Mouse (Mus musculus): ENCODE measurements around the gene Apol7e. TPM values are rescaled to one million over a fixed set of nuclear protein-coding genes. Genes with fewer than 3 reads are reported as not detected.
"Not testable (repeated sequence)": the region's sequence is repeated elsewhere in the genome, so short reads cannot be mapped to it uniquely, and the experiment has no call there.

Gene Apol7e
- polyA plus RNA-seq, 1 experiment from 2014 or later: 0.04 TPM

GRCm38 (mm10) chr15:77724208-77724911 is 25.7 kb downstream of the Apol7e start:
- TF ChIP-seq CTCF (IDR thresholded peaks at IDR 0.05): peak; percentile 11
- H3K27me3 ChIP-seq; CTCF ChIA-PET; DNase-seq (ENCODE audit: low read depth, low spot score); in situ Hi-C loops (cut with MboI; ENCODE audit: low pct_unique_long_range_greater_than_20kb); POLR2A ChIA-PET; ATAC-seq: not testable (repeated sequence)

GRCm38 (mm10) chr15:77725393-77726020 is 26.9 kb downstream of the Apol7e start:
- H3K27me3 ChIP-seq; DNase-seq (ENCODE audit: low read depth, low spot score); ATAC-seq; CTCF ChIA-PET; in situ Hi-C loops (cut with MboI; ENCODE audit: low pct_unique_long_range_greater_than_20kb); POLR2A ChIA-PET: not testable (repeated sequence)

GRCm38 (mm10) chr15:77727139-77727538 is 28.5 kb downstream of the Apol7e start:
- CTCF ChIA-PET; in situ Hi-C loops (cut with MboI; ENCODE audit: low pct_unique_long_range_greater_than_20kb); DNase-seq (ENCODE audit: low read depth, low spot score); POLR2A ChIA-PET; H3K27me3 ChIP-seq; ATAC-seq: not testable (repeated sequence)
- peak; percentile 56 for TF ChIP-seq CTCF (IDR thresholded peaks at IDR 0.05)

- in situ Hi-C loops (cut with MboI; ENCODE audit: low pct_unique_long_range_greater_than_20kb); DNase-seq (ENCODE audit: low read depth, low spot score); ATAC-seq; POLR2A ChIA-PET; CTCF ChIA-PET; H3K27me3 ChIP-seq: not testable (repeated sequence)
Measured at GRCm38 (mm10) chr15:77727745-77728144, 29.1 kb downstream of the Apol7e start.

GRCm38 (mm10) chr15:77728739-77729138 is 30.1 kb downstream of the Apol7e start, which contains the start of gene Apol9b:
TSS of gene Apol9b (plus strand) at chr15:77729039.
- ATAC-seq; CTCF ChIA-PET; in situ Hi-C loops (cut with MboI; ENCODE audit: low pct_unique_long_range_greater_than_20kb); DNase-seq (ENCODE audit: low read depth, low spot score); POLR2A ChIA-PET; H3K27me3 ChIP-seq: not testable (repeated sequence)

- POLR2A ChIA-PET: no interaction called here
- CTCF ChIA-PET: no interaction called here
- no peak for TF ChIP-seq CTCF (IDR thresholded peaks at IDR 0.05)
- ATAC-seq: no peak
- in situ Hi-C loops (cut with MboI; ENCODE audit: low pct_unique_long_range_greater_than_20kb): no loop called here
- DNase-seq (ENCODE audit: low read depth, low spot score): no peak
- no peaks in the 10 kb centered on the region for H3K27me3 ChIP-seq
Measured at GRCm38 (mm10) chr15:77731605-77732004, 32.9 kb downstream of the Apol7e start.

GRCm38 (mm10) chr15:77732851-77733250 is 34.2 kb downstream of the Apol7e start:
- H3K27me3 ChIP-seq; in situ Hi-C loops (cut with MboI; ENCODE audit: low pct_unique_long_range_greater_than_20kb); DNase-seq (ENCODE audit: low read depth, low spot score); CTCF ChIA-PET; POLR2A ChIA-PET; ATAC-seq: not testable (repeated sequence)

GRCm38 (mm10) chr15:77733380-77733779 is 34.7 kb downstream of the Apol7e start:
- CTCF ChIA-PET; in situ Hi-C loops (cut with MboI; ENCODE audit: low pct_unique_long_range_greater_than_20kb); DNase-seq (ENCODE audit: low read depth, low spot score); POLR2A ChIA-PET; H3K27me3 ChIP-seq: not testable (repeated sequence)
- peak; percentile 45 for ATAC-seq

- CTCF ChIA-PET; DNase-seq (ENCODE audit: low read depth, low spot score); in situ Hi-C loops (cut with MboI; ENCODE audit: low pct_unique_long_range_greater_than_20kb); POLR2A ChIA-PET; H3K27me3 ChIP-seq; ATAC-seq: not testable (repeated sequence)
Measured at GRCm38 (mm10) chr15:77733903-77734302, 35.2 kb downstream of the Apol7e start.

- DNase-seq (ENCODE audit: low read depth, low spot score) (no peak), ATAC-seq (no peak)
- ChIA-PET CTCF (interaction anchor here (1.0 to 1.9 kb wide), 3 partner anchors 10 to 343 kb away, joined by 3 to 9 read pairs (median 4); partner anchors contain the start of gene Apol8), POLR2A (no interaction called here)
- peak; percentile 49 for TF ChIP-seq CTCF (IDR thresholded peaks at IDR 0.05)
- in situ Hi-C loops (cut with MboI; ENCODE audit: low pct_unique_long_range_greater_than_20kb): no loop called here
- H3K27me3 ChIP-seq: no peaks in the 10 kb centered on the region
Measured at GRCm38 (mm10) chr15:77740511-77741297, 42.0 kb downstream of the Apol7e start.

GRCm38 (mm10) chr15:77741556-77741955 is 42.9 kb downstream of the Apol7e start:
- ATAC-seq; DNase-seq (ENCODE audit: low read depth, low spot score); POLR2A ChIA-PET; H3K27me3 ChIP-seq; in situ Hi-C loops (cut with MboI; ENCODE audit: low pct_unique_long_range_greater_than_20kb): not testable (repeated sequence)
- CTCF ChIA-PET: interaction anchor here (1.8 kb wide), 1 partner anchor 9 kb away, joined by 9 read pairs; no protein-coding TSS in a partner anchor

Measured in Patski (cell line).